Mouse (Mus musculus): ENCODE measurements around the gene Rpa1.
"Not testable (repeated sequence)": the region's sequence is repeated elsewhere in the genome, so short reads cannot be mapped to it uniquely, and the experiment has no call there.

DNA sequence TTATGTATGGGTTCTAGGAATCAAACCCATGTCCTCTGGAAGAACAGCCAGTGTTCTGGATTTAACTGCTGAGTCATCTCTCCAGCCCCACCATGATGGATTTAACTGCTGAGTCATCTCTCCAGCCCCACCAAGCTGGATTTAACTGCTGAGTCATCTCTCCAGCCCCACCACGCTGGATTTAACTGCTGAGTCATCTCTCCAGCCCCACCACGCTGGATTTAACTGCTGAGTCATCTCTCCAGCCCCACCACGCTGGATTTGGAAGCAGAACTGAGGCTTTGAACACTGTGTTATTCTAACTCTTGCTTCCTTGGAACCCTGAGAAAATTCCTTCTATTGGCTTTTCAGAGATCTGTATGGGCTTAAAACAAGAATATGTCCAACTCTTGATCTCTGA lies 35.4 kb upstream of the Rpa1 start:
- not testable (repeated sequence) for TF ChIP-seq POLR2A (IDR thresholded peaks at IDR 0.05; ENCODE audit: borderline replicate concordance, extremely low read depth, low read depth, low read length); CTCF (IDR thresholded peaks at IDR 0.05; ENCODE audit: insufficient read depth, low read length)

Measured in lung, adult 2 months (tissue).